ENCODE assay signal across 13 mouse cellular contexts in the genomic region with DNA sequence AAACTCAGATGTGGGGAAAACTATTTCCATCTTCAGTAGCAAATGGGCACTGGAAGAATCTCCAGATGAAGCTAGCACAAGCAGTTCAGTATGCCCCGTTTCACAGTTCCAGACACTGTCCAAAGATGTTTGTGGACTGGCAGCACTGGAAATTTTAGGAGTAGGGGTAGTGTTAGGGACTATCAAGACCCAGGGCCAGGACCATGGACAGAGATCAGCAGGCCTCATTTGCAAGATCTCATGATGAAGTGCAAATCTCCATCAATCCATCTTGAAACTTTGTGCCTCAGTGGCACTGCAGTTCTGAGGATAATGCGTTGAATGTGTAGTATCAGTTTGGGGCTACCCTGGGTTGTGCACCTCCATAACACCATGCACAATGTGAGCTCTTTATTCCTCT. TPM values are rescaled to one million over a fixed set of nuclear protein-coding genes. Genes with fewer than 3 reads are reported as not detected.
A peak's percentile ranks its signal among the peaks of the same experiment; 100 is the strongest.
DNase-seq lines count a peak whose midpoint lies in the region; ATAC-seq and TF ChIP-seq lines count a peak whose summit lies in the region.
"Had no signal": no experiment of that assay in that cellular context is flagged by ENCODE, and none has a peak within 500 bp of the region (broad histone marks: within the 10 kb centered on the region; RNA-seq: fewer than 3 reads in every experiment).

No protein-coding gene starts in this region.

- peak; percentile 54 for DNase-seq in intestine, embryonic 14.5 days (ENCODE audit: low spot score)
- peak; percentile 10 for DNase-seq in thymus, postnatal 4 days
- DNase-seq in thymus, postnatal 10 days (ENCODE audit: low spot score in 2 of 2): no peak
- peak; percentile 49 for DNase-seq in embryo, embryonic 10 days (ENCODE audit: low spot score)
- DNase-seq in cerebellum, adult 18-20 months: no peak
- DNase-seq: kidney, adult 9 months had no signal

- no peaks in the 10 kb centered on the region for H3K36me3 ChIP-seq in intestine, embryonic 14.5 days (ENCODE audit: control insufficient read depth, insufficient read depth, low read length)
- H3K36me3 ChIP-seq in intestine, embryonic 16.5 days (ENCODE audit: control insufficient read depth, insufficient read depth, low read length): no peaks in the 10 kb centered on the region
- H3K36me3 ChIP-seq in myocyte (ENCODE audit: control insufficient read depth, insufficient read depth): no peaks in the 10 kb centered on the region
- H3K36me3 ChIP-seq in intestine, embryonic 15.5 days: no peaks in the 10 kb centered on the region
- H3K36me3 ChIP-seq: embryonic facial prominence, embryonic 13.5 days; forebrain, embryonic 15.5 days had no signal

- no peaks in the 10 kb centered on the region for H3K4me1 ChIP-seq in intestine, embryonic 14.5 days (replicated peaks; ENCODE audit: control insufficient read depth, insufficient read depth, low read length)
- no peaks in the 10 kb centered on the region for H3K4me1 ChIP-seq in intestine, embryonic 16.5 days (ENCODE audit: control insufficient read depth, insufficient read depth, low read length)
- H3K4me1 ChIP-seq in intestine, embryonic 15.5 days (replicated peaks): no peaks in the 10 kb centered on the region
- H3K4me1 ChIP-seq: embryonic facial prominence, embryonic 13.5 days; forebrain, embryonic 15.5 days had no signal

- no peak overlapping the region for H3K27ac ChIP-seq in intestine, embryonic 14.5 days (ENCODE audit: low read depth)
- H3K27ac ChIP-seq in intestine, embryonic 16.5 days (ENCODE audit: low read length): no peak overlapping the region
- no peak overlapping the region for H3K27ac ChIP-seq in intestine, embryonic 15.5 days
- H3K27ac ChIP-seq: embryonic facial prominence, embryonic 13.5 days; forebrain, embryonic 15.5 days; macrophage had no signal

- H3ac ChIP-seq in myocyte (ENCODE audit: control insufficient read depth, insufficient read length): no peak overlapping the region

- no peaks in the 10 kb centered on the region for H3K9me3 ChIP-seq in intestine, embryonic 14.5 days (ENCODE audit: control insufficient read depth, low read length)
- no peaks in the 10 kb centered on the region for H3K9me3 ChIP-seq in intestine, embryonic 16.5 days (ENCODE audit: control insufficient read depth, low read length)
- no peaks in the 10 kb centered on the region for H3K9me3 ChIP-seq in intestine, embryonic 15.5 days
- H3K9me3 ChIP-seq: embryonic facial prominence, embryonic 13.5 days; forebrain, embryonic 15.5 days had no signal

- ATAC-seq in intestine, embryonic 14.5 days (replicated peaks; ENCODE audit: low FRiP score, low TSS enrichment, low read depth): no peak
- no peak for ATAC-seq in intestine, embryonic 16.5 days
- ATAC-seq in intestine, embryonic 15.5 days: no peak
- ATAC-seq: forebrain, embryonic 15.5 days had no signal

- no peaks in the 10 kb centered on the region for H3K79me2 ChIP-seq in myocyte (ENCODE audit: control insufficient read depth, insufficient read depth)

- H3K9ac ChIP-seq in intestine, embryonic 14.5 days (ENCODE audit: low read length): no peak overlapping the region
- no peak overlapping the region for H3K9ac ChIP-seq in intestine, embryonic 16.5 days (ENCODE audit: low read depth, low read length)
- H3K9ac ChIP-seq in intestine, embryonic 15.5 days: no peak overlapping the region
- H3K9ac ChIP-seq: embryonic facial prominence, embryonic 13.5 days; forebrain, embryonic 15.5 days had no signal

- H3K27me3 ChIP-seq in intestine, embryonic 14.5 days (replicated peaks; ENCODE audit: control insufficient read depth, insufficient read depth, low read length): no peaks in the 10 kb centered on the region; the same call in 1 of the 2 replicates
- H3K27me3 ChIP-seq in intestine, embryonic 16.5 days (replicated peaks; ENCODE audit: control insufficient read depth, insufficient read depth, low read length): no peaks in the 10 kb centered on the region
- H3K27me3 ChIP-seq in myocyte (ENCODE audit: control insufficient read depth, insufficient read depth, insufficient read length): no peaks in the 10 kb centered on the region
- H3K27me3 ChIP-seq in intestine, embryonic 15.5 days (replicated peaks): no peaks in the 10 kb centered on the region
- H3K27me3 ChIP-seq: forebrain, embryonic 15.5 days had no signal

- no peak overlapping the region for H3K4me2 ChIP-seq in intestine, embryonic 14.5 days (ENCODE audit: low read length)
- H3K4me2 ChIP-seq in intestine, embryonic 16.5 days (ENCODE audit: low read depth, low read length): no peak overlapping the region
- no peak overlapping the region for H3K4me2 ChIP-seq in myocyte (ENCODE audit: low read depth)
- H3K4me2 ChIP-seq in intestine, embryonic 15.5 days (replicated peaks): no peak overlapping the region
- H3K4me2 ChIP-seq: embryonic facial prominence, embryonic 13.5 days; forebrain, embryonic 15.5 days had no signal

- no peak overlapping the region for H3K4me3 ChIP-seq in intestine, embryonic 14.5 days (ENCODE audit: low read depth, low read length)
- no peak overlapping the region for H3K4me3 ChIP-seq in intestine, embryonic 16.5 days (ENCODE audit: low read length)
- H3K4me3 ChIP-seq in myocyte: no peak overlapping the region
- no peak overlapping the region for H3K4me3 ChIP-seq in intestine, embryonic 15.5 days (replicated peaks)
- H3K4me3 ChIP-seq: embryonic facial prominence, embryonic 13.5 days; forebrain, embryonic 15.5 days had no signal

- 76% methylated on average over 2 of the region's 2 CpGs for WGBS in intestine, embryonic 14.5 days
- 75% methylated on average over 2 of the region's 2 CpGs for WGBS in intestine, embryonic 16.5 days
- 66% methylated on average over 2 of the region's 2 CpGs for WGBS in intestine, embryonic 15.5 days

- no peak for TF ChIP-seq POLR2A in myocyte (IDR thresholded peaks at IDR 0.05; ENCODE audit: insufficient read length, low read depth)

TF ChIP-seq in myocyte, 11 proteins besides CTCF, POLR2A, EP300 and RAD21:
- no peak for TF ChIP-seq USF1 (IDR thresholded peaks at IDR 0.05; ENCODE audit: low read depth)
- peak; percentile 53 for TF ChIP-seq REST (IDR thresholded peaks at IDR 0.05; ENCODE audit: insufficient read depth, insufficient read length)

RNA-seq across cellular contexts. Expression of gene Nexmif, which starts 7.7 kb away (rescaled TPM):
- 0.77 and 0.84 TPM in 2 replicates for polyA plus RNA-seq in intestine, embryonic 14.5 days (2014; fragmentation: Nextera tagmentation; extraction: Ambion mirVana)
- 0.35 and 0.37 TPM in 2 replicates for polyA plus RNA-seq in intestine, embryonic 16.5 days (2015; fragmentation: Nextera tagmentation; extraction: Ambion mirVana)
- not detected for polyA plus RNA-seq in myocyte (2012; fragmentation: generic; extraction: Trizol)
- 0.56 and 0.57 TPM in 2 replicates for polyA plus RNA-seq in intestine, embryonic 15.5 days (2015; fragmentation: Nextera tagmentation; extraction: Ambion mirVana)
- polyA plus RNA-seq: liver, adult 2 months; macrophage had no signal

Comparison
In these comparisons a context has a peak if more than half of its experiments do, and no peak if none do; other contexts are left out.
1. DNase-seq: peak in intestine, embryonic 14.5 days (single experiment), thymus, postnatal 4 days (single experiment) and embryo, embryonic 10 days (single experiment); none in thymus, postnatal 10 days (0 of 2) and cerebellum, adult 18-20 months (0 of 2).